Mouse (Mus musculus) lung, embryonic 14.5 days (tissue): ENCODE data around the gene Nr2c1. TPM values are rescaled to one million over a fixed set of nuclear protein-coding genes. Genes with fewer than 3 reads are reported as not detected.

Experiments
- ATAC-seq: fragments of 200-750 bp; cut with Nextera tagmentation; 2 replicates; pipeline ENCODE4 v1.8.0; 2017; ENCODE audit warnings: mild to moderate bottlenecking, moderate TSS enrichment, moderate library complexity; ENCODE audit not compliant: insufficient read depth
- DNase-seq: peaks from one replicate; pipeline ENCODE4 v3.0.0-alpha.2; 2015
- H3K27ac ChIP-seq: fragments of 300-500 bp; sonication (generic); 2 replicates; pipeline ENCODE4 v1.5.1; 2014; ENCODE audit warnings: low read depth, mild to moderate bottlenecking, moderate library complexity
- H3K27me3 ChIP-seq: fragments of 300-500 bp; sonication (generic); 2 replicates; pipeline ENCODE4 v1.6.1; 2014; ENCODE audit warnings: low read length, control low read depth; ENCODE audit not compliant: insufficient read depth
- H3K36me3 ChIP-seq: fragments of 300-500 bp; sonication (generic); 2 replicates; pipeline ENCODE4 v1.6.1; 2014; ENCODE audit warnings: control low read depth; ENCODE audit not compliant: insufficient read depth
- H3K4me1 ChIP-seq: fragments of 300-500 bp; sonication (generic); 2 replicates; pipeline ENCODE4 v1.6.1; 2014; ENCODE audit warnings: antibody characterized with exemption, control low read depth; ENCODE audit not compliant: insufficient read depth
- H3K4me2 ChIP-seq: fragments of 300-500 bp; sonication (generic); 2 replicates; pipeline ENCODE4 v1.6.1; 2014; ENCODE audit warnings: mild to moderate bottlenecking
- H3K4me3 ChIP-seq: fragments of 300-500 bp; sonication (generic); 2 replicates; pipeline ENCODE4 v1.5.1; 2014; ENCODE audit warnings: low read depth, low read length
- H3K9ac ChIP-seq: fragments of 300-500 bp; sonication (generic); 2 replicates; pipeline ENCODE4 v1.6.1; 2014
- H3K9me3 ChIP-seq: fragments of 300-500 bp; sonication (generic); 2 replicates; pipeline ENCODE4 v1.6.1; 2016; ENCODE audit warnings: low read depth, low read length, control low read depth
- CTCF ChIP-seq: IDR thresholded peaks from 2 replicates; pipeline ENCODE4 v1.5.1; 2016; ENCODE audit warnings: antibody characterized with exemption, low read depth
- WGBS: fragments of 180-500 bp; shearing (Covaris S2); extraction: QIAGEN DNeasy Blood & Tissue Kit; methylation state at CpG from one replicate; pipeline ENCODE4 v1.1.7; 2014; 5-methylcytosine and 5-hydroxymethylcytosine counted together
- polyA plus RNA-seq: library from polyadenylated mRNA; unstranded; fragments of >200 nt; fragmentation: Nextera tagmentation; extraction: Ambion mirVana; gene quantifications from 2 replicates; pipeline ENCODE4 v1.2.1, GENCODE M21; 2014

The Nr2c1 gene
- polyA plus RNA-seq: 9.5 and 10.2 TPM in 2 replicates

- Histone ChIP-seq H3K36me3 (no peaks in the 10 kb centered on the region), H3K4me3 (peak within 1 kb of the TSS; percentile 89), H3K27ac (peak within 1 kb of the TSS; percentile 95), H3K9ac (peak within 1 kb of the TSS; percentile 90), H3K27me3 (no peaks in the 10 kb centered on the region), H3K4me2 (peak within 1 kb of the TSS; percentile 72), H3K9me3 (no peaks in the 10 kb centered on the region), H3K4me1 (peaks cover 10% of the 10 kb centered on the region)
- TF ChIP-seq CTCF: peak; percentile 77
- WGBS: under 1% methylated on average over 64 of the region's 64 CpGs
- DNase-seq (peak; percentile 92), ATAC-seq (peak; percentile 90)
These were observed at the start of gene Nr2c1 for GRCm38 (mm10) chr10:94147756-94148531. Nr2c1 (plus strand) TSS chr10:94148023.

GRCm38 (mm10) chr10:94098100-94098499 lies 49.7 kb upstream of the Nr2c1 start:
- no peaks in the 10 kb centered on the region for H3K9me3 ChIP-seq
- no peak for TF ChIP-seq CTCF
- H3K9ac ChIP-seq: no peak overlapping the region
- H3K4me3 ChIP-seq: no peak overlapping the region
- DNase-seq (no peak), ATAC-seq (no peak)
- peaks cover 4% of the 10 kb centered on the region; the same call in 1 of the 2 replicates for H3K36me3 ChIP-seq
- 85% methylated on average over 3 of the region's 3 CpGs for WGBS
- no peaks in the 10 kb centered on the region for H3K27me3 ChIP-seq
- H3K27ac ChIP-seq: no peak overlapping the region
- H3K4me1 ChIP-seq: peaks cover 2% of the 10 kb centered on the region; the same call in 1 of the 2 replicates
- H3K4me2 ChIP-seq: no peak overlapping the region

- Histone ChIP-seq H3K4me3 (no peak overlapping the region), H3K27me3 (no peaks in the 10 kb centered on the region), H3K4me2 (no peak overlapping the region), H3K27ac (no peak overlapping the region), H3K9ac (no peak overlapping the region), H3K9me3 (no peaks in the 10 kb centered on the region), H3K36me3 (peaks cover 4% of the 10 kb centered on the region; the same call in 1 of the 2 replicates), H3K4me1 (no peaks in the 10 kb centered on the region)
- DNase-seq (no peak), ATAC-seq (no peak)
- TF ChIP-seq CTCF: no peak
- WGBS: 93% methylated on average over 10 of the region's 10 CpGs
These were observed 42.3 kb upstream of the Nr2c1 start for GRCm38 (mm10) chr10:94105498-94105897.

- no peak overlapping the region for H3K4me2 ChIP-seq
These were observed 40.7 kb upstream of the Nr2c1 start for GRCm38 (mm10) chr10:94107168-94107567.

GRCm38 (mm10) chr10:94107607-94108006 lies 40.2 kb upstream of the Nr2c1 start:
- Histone ChIP-seq H3K27me3 (no peaks in the 10 kb centered on the region), H3K4me3 (no peak overlapping the region), H3K9me3 (no peaks in the 10 kb centered on the region), H3K9ac (no peak overlapping the region), H3K4me2 (no peak overlapping the region), H3K36me3 (no peaks in the 10 kb centered on the region), H3K27ac (peak overlapping the region; percentile 6; the same call in 1 of the 2 replicates), H3K4me1 (no peaks in the 10 kb centered on the region)
- 86% methylated on average over 7 of the region's 7 CpGs for WGBS
- TF ChIP-seq CTCF: no peak
- ATAC-seq (no peak), DNase-seq (no peak)

More at GRCm38 (mm10) chr10:94107168-94107567, 40.7 kb upstream of the Nr2c1 start:
- Histone ChIP-seq H3K4me1 (no peaks in the 10 kb centered on the region), H3K27ac (peak overlapping the region; percentile 6; the same call in 1 of the 2 replicates), H3K9ac (no peak overlapping the region), H3K36me3 (no peaks in the 10 kb centered on the region), H3K27me3 (no peaks in the 10 kb centered on the region), H3K4me3 (no peak overlapping the region), H3K9me3 (no peaks in the 10 kb centered on the region)
- ATAC-seq: no peak
- 38% methylated on average over 4 of the region's 4 CpGs for WGBS
- no peak for TF ChIP-seq CTCF
- peak; percentile 50 for DNase-seq

- Histone ChIP-seq H3K4me2 (no peak overlapping the region), H3K4me1 (no peaks in the 10 kb centered on the region), H3K27ac (no peak overlapping the region), H3K27me3 (no peaks in the 10 kb centered on the region), H3K9ac (no peak overlapping the region), H3K9me3 (no peaks in the 10 kb centered on the region), H3K4me3 (no peak overlapping the region), H3K36me3 (no peaks in the 10 kb centered on the region)
- 89% methylated on average over 6 of the region's 6 CpGs for WGBS
- no peak for DNase-seq
- no peak for TF ChIP-seq CTCF
- ATAC-seq: no peak
These were observed 39.0 kb upstream of the Nr2c1 start for GRCm38 (mm10) chr10:94108791-94109190.
